Mouse (Mus musculus): Measurements from ENCODE around the gene Zbtb9.
"Not testable (repeated sequence)": the region's sequence is repeated elsewhere in the genome, so short reads cannot be mapped to it uniquely, and the experiment has no call there.

Zbtb9 gene

GRCm38 (mm10) chr17:26972107-26972506, 860 bp upstream of the Zbtb9 start:
- no peak for DNase-seq (ENCODE audit: low spot score)

GRCm38 (mm10) chr17:26974547-26974946, 1.6 kb downstream of the Zbtb9 start:
- DNase-seq (ENCODE audit: low spot score): no peak

GRCm38 (mm10) chr17:26975415-26975814, 2.4 kb downstream of the Zbtb9 start:
- DNase-seq (ENCODE audit: low spot score): no peak

DNA sequence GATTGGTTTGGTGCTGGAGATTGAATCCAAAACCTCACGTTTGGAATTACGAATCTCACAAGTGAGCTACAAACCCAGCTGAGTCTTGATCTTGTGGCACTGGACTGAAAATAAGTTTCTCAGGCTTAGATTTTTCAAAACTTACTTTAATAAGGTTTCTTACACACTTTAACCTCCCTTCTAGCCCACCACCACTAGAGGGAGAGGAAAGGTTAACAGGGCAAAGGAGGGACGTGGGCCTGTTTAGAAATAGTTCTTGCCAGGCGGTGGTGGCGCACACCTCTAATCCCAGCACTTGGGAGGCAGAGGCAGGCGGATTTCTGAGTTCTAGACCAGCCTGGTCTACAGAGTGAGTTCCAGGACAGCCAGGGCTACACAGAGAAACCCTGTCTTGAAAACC, 4.4 kb downstream of the Zbtb9 start:
- not testable (repeated sequence) for DNase-seq (ENCODE audit: low spot score)

GRCm38 (mm10) chr17:26979426-26979825, 6.5 kb downstream of the Zbtb9 start:
- DNase-seq (ENCODE audit: low spot score): no peak

- DNase-seq (ENCODE audit: low spot score): no peak
Measured at GRCm38 (mm10) chr17:26981050-26981449, 8.1 kb downstream of the Zbtb9 start.

DNA sequence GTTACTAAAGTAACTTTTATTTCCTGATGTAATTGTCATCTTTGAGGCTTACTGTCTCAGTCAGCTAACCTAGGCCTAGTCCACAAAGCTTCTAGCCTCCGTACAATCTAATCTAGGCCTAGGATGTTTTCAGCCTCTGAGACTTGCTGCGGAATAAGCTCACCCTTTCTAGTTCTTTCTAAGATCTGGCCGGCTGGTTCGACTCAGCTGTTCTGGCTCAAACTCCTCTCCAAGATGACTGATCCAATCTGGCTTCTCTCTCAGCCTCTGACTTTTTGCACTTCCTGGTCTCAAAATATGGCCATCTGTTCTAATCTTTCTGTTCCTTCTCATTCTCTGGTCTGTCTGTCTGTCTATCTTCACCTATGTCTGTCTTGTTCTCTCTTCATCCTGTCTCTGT, 10.4 kb downstream of the Zbtb9 start:
- DNase-seq (ENCODE audit: low spot score): no peak

- DNase-seq (ENCODE audit: low spot score): no peak
Measured at GRCm38 (mm10) chr17:26985503-26986179, 12.7 kb downstream of the Zbtb9 start.

GRCm38 (mm10) chr17:26990521-26990920, 17.6 kb downstream of the Zbtb9 start:
- no peak for DNase-seq (ENCODE audit: low spot score)

DNA sequence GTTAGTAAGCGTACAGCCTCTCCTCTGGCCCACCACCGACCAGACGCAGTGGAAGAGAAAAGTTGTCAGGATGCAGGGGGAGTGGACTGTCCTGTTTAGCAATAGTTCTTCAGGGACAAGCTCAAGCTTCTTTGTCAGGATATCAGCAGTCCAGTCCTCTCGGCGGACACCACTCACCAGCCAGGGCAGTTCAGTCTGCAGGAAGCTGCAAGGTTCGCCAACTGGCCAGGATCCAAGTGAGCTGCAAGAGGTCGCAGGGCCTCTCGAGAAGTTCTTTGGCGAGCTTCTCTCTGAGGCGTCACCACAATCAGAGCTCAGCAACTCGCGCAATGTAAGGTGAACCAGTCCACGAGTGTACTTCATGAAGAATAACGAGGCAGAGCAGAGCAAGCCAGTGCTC, 21.4 kb downstream of the Zbtb9 start:
- peak; percentile 61 for DNase-seq (ENCODE audit: low spot score)

GRCm38 (mm10) chr17:26995006-26995405, 22.0 kb downstream of the Zbtb9 start:
- no peak for DNase-seq (ENCODE audit: low spot score)

- no peak for DNase-seq (ENCODE audit: low spot score)
Measured at GRCm38 (mm10) chr17:26995562-26995961, 22.6 kb downstream of the Zbtb9 start.

- no peak for DNase-seq (ENCODE audit: low spot score)
Measured at GRCm38 (mm10) chr17:26997661-26998060, 24.7 kb downstream of the Zbtb9 start.

DNA sequence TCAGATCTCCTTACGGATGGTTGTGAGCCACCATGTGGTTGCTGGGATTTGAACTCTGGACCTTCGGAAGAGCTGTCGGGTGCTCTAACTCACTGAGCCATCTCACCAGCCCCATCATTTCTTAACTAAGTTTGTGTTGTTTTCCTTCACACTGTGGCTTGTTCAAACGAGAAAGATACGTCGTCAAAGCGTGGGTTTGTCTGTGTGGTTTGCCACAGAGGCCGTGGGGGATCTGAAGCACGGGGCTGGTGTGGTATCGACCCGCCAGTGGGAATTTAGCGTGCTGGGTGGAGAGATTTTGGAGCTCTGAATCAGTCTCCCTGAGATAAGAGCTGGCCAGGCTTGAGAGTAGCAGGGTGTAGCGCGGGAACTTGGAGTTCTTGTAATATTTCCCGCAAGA, 25.3 kb downstream of the Zbtb9 start:
- no peak for DNase-seq (ENCODE audit: low spot score)

DNA sequence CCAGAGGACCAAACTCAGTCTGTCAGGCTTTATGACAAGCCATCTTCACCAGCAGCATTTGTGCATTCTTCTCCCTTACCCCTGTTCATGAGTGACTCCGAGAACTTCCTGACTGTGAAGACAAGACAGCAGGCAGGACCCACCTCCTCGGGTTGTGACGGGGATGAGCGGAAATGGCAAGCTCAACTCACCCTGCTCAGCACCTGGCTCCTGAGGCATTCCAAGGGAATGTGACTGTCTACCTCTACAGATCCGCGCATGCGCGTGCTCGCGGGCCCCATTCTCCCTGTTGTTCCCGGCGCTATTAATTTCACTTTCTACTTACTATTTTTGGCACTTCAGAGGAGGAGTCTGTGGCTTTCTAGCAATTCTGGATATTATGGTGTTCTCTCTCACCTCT, 27.0 kb downstream of the Zbtb9 start:
- DNase-seq (ENCODE audit: low spot score): peak; percentile 18

- DNase-seq (ENCODE audit: low spot score): no peak
Measured at GRCm38 (mm10) chr17:27001151-27001550, 28.2 kb downstream of the Zbtb9 start.

DNA sequence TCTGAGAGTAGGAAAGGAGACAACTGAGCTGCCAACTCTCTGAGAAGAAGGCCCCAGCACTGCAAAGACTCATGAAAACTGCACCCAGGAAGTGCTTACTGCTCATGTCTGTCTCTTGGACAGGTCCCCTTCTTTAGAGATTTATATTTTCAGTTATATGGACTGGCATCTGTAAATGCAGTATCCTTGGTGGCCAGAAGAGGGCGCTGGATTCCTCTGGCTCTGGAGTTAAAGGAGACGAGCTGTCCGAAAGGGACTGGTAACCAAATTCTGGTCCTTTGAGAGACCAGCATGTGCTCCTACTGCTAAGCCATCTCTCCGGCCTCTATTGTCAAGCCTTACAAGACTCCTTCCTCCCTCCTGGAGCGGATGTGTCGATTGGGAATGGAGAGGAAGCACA, 28.9 kb downstream of the Zbtb9 start:
- DNase-seq (ENCODE audit: low spot score): no peak

- peak; percentile 69 for DNase-seq (ENCODE audit: low spot score)
Measured at GRCm38 (mm10) chr17:27004431-27004830, 31.5 kb downstream of the Zbtb9 start.

DNA sequence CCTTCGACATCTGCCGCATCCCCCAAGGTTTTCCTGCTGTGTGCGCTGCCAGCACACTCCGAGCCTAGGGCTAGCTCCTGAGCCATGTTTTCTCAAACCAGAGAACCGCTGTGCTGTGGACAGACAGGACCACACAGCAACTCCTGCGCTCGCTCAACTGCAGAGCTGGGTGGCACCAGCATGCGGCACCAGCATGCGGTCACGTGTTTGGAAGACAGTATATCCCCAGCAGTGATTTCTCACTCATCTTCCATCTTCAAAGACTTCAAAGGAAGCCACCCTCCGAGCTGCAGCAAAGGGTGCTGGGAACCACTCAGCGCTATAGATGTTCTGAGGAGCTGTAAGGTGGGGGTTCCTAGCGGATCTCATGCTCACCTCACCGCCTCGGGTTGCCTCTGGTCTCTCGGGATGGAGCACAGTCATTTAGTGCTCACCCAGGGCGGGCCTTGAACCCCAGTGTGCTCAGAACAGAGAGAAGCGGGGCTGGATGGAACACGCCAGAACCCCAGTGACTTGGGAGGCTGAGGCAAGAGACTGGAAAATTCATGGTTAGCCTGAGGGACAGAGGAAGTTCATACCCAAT, 32.0 kb downstream of the Zbtb9 start:
- DNase-seq (ENCODE audit: low spot score): no peak

DNA sequence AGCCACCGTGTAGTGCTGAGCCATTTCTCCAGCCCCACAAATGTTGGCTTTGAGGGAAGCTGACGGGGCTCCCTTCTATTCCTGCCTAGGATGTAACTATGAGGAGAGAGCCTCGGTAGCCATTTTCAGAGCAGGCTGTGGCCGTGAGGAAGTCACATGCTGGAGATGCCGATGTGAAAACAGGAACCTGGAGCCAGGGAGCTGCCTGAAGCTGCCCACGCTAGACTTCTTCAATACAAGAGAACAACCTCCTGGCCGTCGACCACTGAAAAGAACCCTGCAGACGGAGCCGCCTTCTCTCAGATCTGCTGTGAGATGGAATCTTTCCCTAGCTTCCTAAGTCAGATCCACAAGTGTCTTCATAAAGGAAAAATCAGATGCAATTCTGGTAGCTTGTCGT, 32.7 kb downstream of the Zbtb9 start:
- DNase-seq (ENCODE audit: low spot score): no peak

GRCm38 (mm10) chr17:27008277-27008676, 35.3 kb downstream of the Zbtb9 start:
- DNase-seq (ENCODE audit: low spot score): no peak

GRCm38 (mm10) chr17:27011167-27011566, 38.2 kb downstream of the Zbtb9 start:
- DNase-seq (ENCODE audit: low spot score): no peak

DNA sequence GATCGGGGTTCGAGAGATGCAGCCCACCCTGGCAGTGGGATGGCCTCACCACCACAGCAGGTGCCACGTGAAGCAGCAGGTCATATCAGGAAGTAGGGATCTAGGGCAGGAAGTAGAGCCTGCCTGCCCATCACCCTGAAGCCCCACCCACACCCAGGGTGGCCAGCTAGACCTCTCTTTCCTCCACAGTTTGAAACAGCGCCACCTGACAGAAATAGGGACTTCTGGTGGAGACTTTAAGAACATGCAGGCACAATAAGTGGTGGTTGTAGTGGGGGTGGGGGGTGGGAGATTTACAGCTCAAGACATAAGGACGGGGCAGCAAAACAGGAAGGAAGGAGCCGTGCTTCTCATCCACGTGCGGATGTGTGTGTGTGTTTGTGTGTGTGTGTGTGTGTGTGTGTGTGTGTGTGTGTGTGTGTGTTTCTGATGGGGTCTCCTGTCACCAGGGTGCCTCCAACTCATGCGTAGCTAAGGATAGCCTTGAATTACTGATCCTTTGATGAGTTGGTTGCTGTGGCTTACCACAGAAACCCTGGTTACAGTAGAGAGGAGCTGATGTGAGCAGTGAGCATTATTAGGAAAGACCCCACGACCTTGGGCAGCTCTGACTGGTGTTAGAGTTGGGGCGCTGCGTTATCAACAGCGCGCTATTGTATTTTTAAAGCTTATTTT, 39.2 kb downstream of the Zbtb9 start:
- DNase-seq (ENCODE audit: low spot score): no peak

GRCm38 (mm10) chr17:27012909-27013308, 39.9 kb downstream of the Zbtb9 start:
- DNase-seq (ENCODE audit: low spot score): no peak
